Mouse (Mus musculus) embryonic fibroblast, embryonic 13.5 days (primary cell): ENCODE data around the gene Ppp1r1b. TPM values are rescaled to one million over a fixed set of nuclear protein-coding genes. Genes with fewer than 3 reads are reported as not detected.

ENCODE experiments used
- H3K27ac ChIP-seq: 2 replicates; pipeline ENCODE4 v1.5.1; 2012; ENCODE audit warnings: low read length, control low read depth, inconsistent platforms; ENCODE audit not compliant: insufficient read depth
- H3K4me1 ChIP-seq: 2 replicates; pipeline ENCODE4 v1.6.1; 2011; ENCODE audit warnings: low read length; ENCODE audit not compliant: control insufficient read depth, insufficient read depth
- H3K4me3 ChIP-seq: 2 replicates; pipeline ENCODE4 v1.5.1; 2011; ENCODE audit warnings: mild to moderate bottlenecking, control low read depth, low read length; ENCODE audit not compliant: insufficient read depth
- CTCF ChIP-seq: IDR thresholded peaks from 2 replicates; pipeline ENCODE4 v1.5.1; 2011; ENCODE audit warnings: mild to moderate bottlenecking, control low read depth, low read length, moderate library complexity, borderline replicate concordance; ENCODE audit not compliant: insufficient read depth
- POLR2A ChIP-seq: IDR thresholded peaks from 2 replicates; pipeline ENCODE4 v1.6.1; 2011; ENCODE audit warnings: low read depth, mild to moderate bottlenecking, control low read depth, low read length, moderate library complexity
- polyA plus RNA-seq: library from polyadenylated mRNA; stranded (reverse); fragments of >200 nt; gene quantifications from 2 replicates; pipeline ENCODE4 v1.2.4, GENCODE M21; 2011; ENCODE audit warnings: low read depth; ENCODE audit not compliant: missing spikeins, insufficient read length

Gene Ppp1r1b
- polyA plus RNA-seq, 1 experiment = not detected

- TF ChIP-seq POLR2A (no peak), CTCF (peak; percentile 99)
- no peaks in the 10 kb centered on the region for H3K4me1 ChIP-seq
- no peak overlapping the region for H3K4me3 ChIP-seq
- H3K27ac ChIP-seq = no peak overlapping the region
These were observed 5.9 kb upstream of the Ppp1r1b start for GRCm38 (mm10) chr11:98342000-98342945.

DNA sequence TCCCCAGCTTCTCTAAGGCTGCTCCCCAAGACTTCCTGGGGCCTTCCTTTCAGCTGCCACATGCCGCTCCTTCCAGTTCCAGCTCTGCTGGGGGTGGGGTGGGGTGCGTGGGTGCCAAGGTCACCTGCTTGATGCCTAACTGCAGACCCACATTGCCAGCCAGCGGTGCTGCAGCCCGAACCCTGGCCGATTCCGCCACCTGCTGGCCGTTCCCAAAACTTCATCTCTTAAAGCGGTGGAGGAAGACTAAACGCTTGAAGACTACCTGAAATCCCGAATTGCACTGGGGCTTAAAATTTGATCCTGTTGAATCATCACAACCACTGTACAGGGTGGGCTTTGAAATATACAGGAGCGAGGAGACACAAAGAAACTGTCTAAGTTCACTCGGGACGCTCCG, 3.0 kb upstream of the Ppp1r1b start:
- TF ChIP-seq CTCF (peak; percentile 81), POLR2A (no peak)
- no peak overlapping the region for H3K27ac ChIP-seq
- H3K4me3 ChIP-seq = no peak overlapping the region
- peaks cover 2% of the 10 kb centered on the region; the same call in 1 of the 2 replicates for H3K4me1 ChIP-seq

DNA sequence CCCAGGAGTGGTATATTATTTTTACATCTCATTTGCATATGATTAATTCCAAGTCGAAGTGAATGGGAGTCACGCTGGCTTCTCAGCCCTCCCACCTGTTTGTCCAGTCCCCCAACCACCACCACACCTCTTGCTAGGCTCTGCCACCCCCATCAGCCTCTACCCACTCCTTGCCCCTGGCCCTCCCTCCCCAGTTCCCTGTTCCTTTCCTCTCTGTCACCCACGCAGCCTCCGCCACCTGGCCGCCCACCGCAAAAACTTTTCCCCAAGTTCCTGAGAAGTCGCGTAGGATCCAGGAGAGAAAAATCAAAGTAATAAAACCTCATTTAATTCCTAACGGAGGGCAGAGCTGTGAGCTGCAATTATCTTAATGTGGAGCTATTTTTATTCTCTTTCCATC, 2.0 kb upstream of the Ppp1r1b start:
- H3K4me1 ChIP-seq = peaks cover 2% of the 10 kb centered on the region; the same call in 1 of the 2 replicates
- no peak overlapping the region for H3K27ac ChIP-seq
- no peak overlapping the region for H3K4me3 ChIP-seq
- TF ChIP-seq POLR2A (no peak), CTCF (no peak)

DNA sequence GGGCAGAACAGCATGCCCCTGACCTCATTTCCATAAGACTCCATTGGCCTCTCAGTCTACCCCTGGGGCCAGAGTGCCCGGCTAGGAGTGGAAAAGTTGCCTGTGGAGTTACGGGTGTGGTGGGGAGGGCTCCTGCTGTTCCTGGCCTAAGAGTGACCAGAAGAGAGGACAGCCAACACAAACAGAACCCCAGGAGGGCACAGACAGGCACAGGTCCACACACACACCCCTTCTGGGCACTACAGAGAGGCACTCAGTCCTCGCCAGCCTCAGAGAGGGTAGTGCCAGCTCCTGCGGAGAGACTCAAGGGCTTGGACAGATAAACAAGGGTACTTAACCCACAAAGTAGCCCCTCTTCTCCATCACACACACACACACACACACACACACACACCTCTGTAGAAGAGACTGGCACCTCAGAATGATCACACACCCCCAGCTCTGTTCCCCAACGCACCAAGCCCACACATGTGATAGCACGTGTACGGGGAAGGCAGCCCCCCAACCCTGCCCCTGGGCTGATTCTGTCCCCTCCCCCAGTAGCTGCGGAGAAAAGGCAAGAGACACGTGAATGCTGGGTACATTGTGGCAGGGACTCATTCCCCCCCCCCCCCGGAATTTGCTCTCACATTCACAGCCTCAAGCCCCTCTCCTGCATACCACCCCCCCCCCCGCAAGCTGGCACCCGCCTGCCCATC, 670 bp upstream of the Ppp1r1b start:
- Histone ChIP-seq H3K4me1 (peaks cover 2% of the 10 kb centered on the region; the same call in 1 of the 2 replicates), H3K27ac (no peak overlapping the region), H3K4me3 (no peak overlapping the region)
- TF ChIP-seq POLR2A (no peak), CTCF (no peak)

DNA sequence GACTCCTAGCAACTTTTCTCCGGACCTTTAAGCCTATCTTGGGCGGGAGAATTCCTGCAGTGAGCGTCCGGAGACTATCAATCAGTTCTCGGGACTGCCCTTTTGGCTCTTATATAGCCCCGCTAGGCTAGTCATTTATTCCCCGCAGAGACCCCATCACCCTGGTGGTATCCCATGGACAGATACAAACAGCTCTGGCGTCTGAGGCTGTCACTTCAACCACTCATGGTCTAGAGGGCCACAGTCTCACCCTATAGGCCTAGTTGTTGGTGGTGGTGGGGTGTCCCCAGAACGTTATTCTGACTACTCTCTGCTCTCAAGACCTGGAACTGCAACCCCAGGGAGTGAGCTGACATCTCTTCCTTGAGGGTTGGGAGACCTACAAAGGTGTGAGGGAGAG, 1.1 kb downstream of the Ppp1r1b start:
- H3K27ac ChIP-seq = no peak overlapping the region
- no peak for TF ChIP-seq POLR2A
- TF ChIP-seq CTCF = no peak
- H3K4me3 ChIP-seq = no peak overlapping the region
- H3K4me1 ChIP-seq = peaks cover 2% of the 10 kb centered on the region; the same call in 1 of the 2 replicates

- Histone ChIP-seq H3K27ac (no peak overlapping the region), H3K4me1 (peaks cover 2% of the 10 kb centered on the region; the same call in 1 of the 2 replicates), H3K4me3 (no peak overlapping the region)
- TF ChIP-seq CTCF (no peak), POLR2A (no peak)
These were observed 4.2 kb downstream of the Ppp1r1b start for GRCm38 (mm10) chr11:98352272-98352990.

DNA sequence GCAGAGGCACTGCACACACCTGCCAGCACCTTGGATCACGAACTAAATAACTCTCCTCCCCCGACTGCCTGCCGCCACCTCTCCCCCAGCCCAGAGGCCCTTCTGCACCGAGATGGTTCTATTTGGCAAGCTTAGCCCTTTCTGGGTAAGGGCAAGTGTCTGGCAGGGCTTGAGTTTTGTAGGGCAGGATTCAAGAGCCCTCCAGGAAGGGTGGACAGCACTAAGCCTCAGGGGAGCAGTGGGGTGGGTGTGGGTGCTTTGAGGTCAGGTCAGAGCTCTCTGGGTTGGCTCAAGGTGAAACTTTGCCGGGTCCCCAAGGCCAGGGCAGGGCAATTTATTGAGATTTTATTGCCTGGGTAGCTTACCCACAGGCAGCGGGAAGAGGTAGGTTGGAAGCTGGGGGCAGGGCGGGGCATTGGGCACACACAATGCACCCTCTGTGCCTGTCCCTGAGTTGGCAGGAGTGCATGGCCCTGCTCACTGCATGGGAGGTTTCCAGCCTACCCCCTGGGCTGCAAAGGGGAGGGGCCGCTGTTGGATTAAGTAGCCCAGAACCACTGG, 5.5 kb downstream of the Ppp1r1b start:
- Histone ChIP-seq H3K4me3 (no peak overlapping the region), H3K27ac (no peak overlapping the region), H3K4me1 (no peaks in the 10 kb centered on the region)
- TF ChIP-seq POLR2A (no peak), CTCF (no peak)

GRCm38 (mm10) chr11:98354445-98354844, 6.2 kb downstream of the Ppp1r1b start:
- 0 out of 2 replicates have a peak, but pooled peaks cover 3% of the 10 kb centered on the region for H3K4me1 ChIP-seq
- TF ChIP-seq POLR2A (no peak), CTCF (no peak)
- H3K27ac ChIP-seq = no peak overlapping the region
- H3K4me3 ChIP-seq = no peak overlapping the region

- H3K27ac ChIP-seq = no peak overlapping the region
- no peak for TF ChIP-seq POLR2A
- TF ChIP-seq CTCF = peak; percentile 19; the same call in 1 of the 2 replicates
- H3K4me1 ChIP-seq = 0 out of 2 replicates have a peak, but pooled peaks cover 4% of the 10 kb centered on the region
- H3K4me3 ChIP-seq = no peak overlapping the region
These were observed 7.6 kb downstream of the Ppp1r1b start for GRCm38 (mm10) chr11:98355732-98356299.
